Mouse (Mus musculus): ENCODE results near the gene Asf1a.

GRCm38 (mm10) chr10:53598821-53599220, 2.3 kb downstream of the Asf1a start:
- peak in 1 of 2 experiments; percentile 29; a peak in 1 of 4 replicates for TF ChIP-seq POLR2A (IDR thresholded peaks at IDR 0.05; ENCODE audit: control insufficient read depth in 1 of 2, insufficient read depth in 1 of 2, low read depth in 1 of 2, low read length in 2 of 2, poor library complexity in 1 of 2)
- no peak for TF ChIP-seq CHD1 (IDR thresholded peaks at IDR 0.05; ENCODE audit: low read depth, low read length)
- TF ChIP-seq GATA1 (IDR thresholded peaks at IDR 0.05; ENCODE audit: low read depth, low read length), result no peak
- peak in 1 of 3 experiments; percentile 19; a peak in 1 of 6 replicates for TF ChIP-seq CTCF (IDR thresholded peaks at IDR 0.05 in 2 of 3, conservative IDR thresholded peaks at IDR 0.05 in 1 of 3; ENCODE audit: control insufficient read depth in 1 of 3, insufficient read depth in 1 of 3, low read depth in 2 of 3, low read length in 3 of 3, poor library complexity in 1 of 3, severe bottlenecking in 1 of 3)
- TF ChIP-seq GABPA (IDR thresholded peaks at IDR 0.05; ENCODE audit: low read depth, low read length), result 0 out of 2 replicates have a peak, but pooled peaks have one; percentile 50
- no peak; the same call in 1 of the 2 replicates for TF ChIP-seq POLR2AphosphoS2 (IDR thresholded peaks at IDR 0.05; ENCODE audit: low read length)
- no peak for TF ChIP-seq MAX (IDR thresholded peaks at IDR 0.05; ENCODE audit: low read length)
- TF ChIP-seq SIN3A (IDR thresholded peaks at IDR 0.05; ENCODE audit: low read length), result no peak
- TF ChIP-seq EP300 (IDR thresholded peaks at IDR 0.05; ENCODE audit: low read depth in 1 of 2, low read length in 2 of 2), result no peak
- no peak for TF ChIP-seq UBTF (IDR thresholded peaks at IDR 0.05; ENCODE audit: borderline replicate concordance, insufficient read depth, low read depth, low read length)
- TF ChIP-seq MEF2A (IDR thresholded peaks at IDR 0.05; ENCODE audit: extremely low read depth, insufficient replicate concordance, low read depth, low read length, poor library complexity, severe bottlenecking), result no peak
- TF ChIP-seq TCF12 (IDR thresholded peaks at IDR 0.05; ENCODE audit: low read depth, low read length), result no peak
- no peak for TF ChIP-seq MAZ (IDR thresholded peaks at IDR 0.05; ENCODE audit: low read depth, low read length)
- TF ChIP-seq USF1 (IDR thresholded peaks at IDR 0.05; ENCODE audit: low read depth, low read length), result no peak

All from MEL (cell line).